Mouse (Mus musculus): ENCODE results near the gene Emc10.

Gene Emc10

GRCm38 (mm10) chr7:44461503-44462217 is 34.7 kb downstream of the Emc10 start:
- peak; percentile 58 for DNase-seq

- DNase-seq: peak; percentile 40
These were observed 35.4 kb downstream of the Emc10 start for GRCm38 (mm10) chr7:44460767-44461502.

GRCm38 (mm10) chr7:44460067-44460466 is 36.3 kb downstream of the Emc10 start:
- peak; percentile 26 for DNase-seq

- DNase-seq: peak; percentile 30
These were observed 40.0 kb downstream of the Emc10 start for GRCm38 (mm10) chr7:44456302-44456701.

- no peak for DNase-seq
These were observed 43.1 kb downstream of the Emc10 start for GRCm38 (mm10) chr7:44453256-44453655.

GRCm38 (mm10) chr7:44446070-44446855 is 50.1 kb downstream of the Emc10 start:
- DNase-seq: peak; percentile 78

- peak; percentile 62 for DNase-seq
These were observed 50.8 kb downstream of the Emc10 start for GRCm38 (mm10) chr7:44445528-44445923.

GRCm38 (mm10) chr7:44444886-44445527 is 51.3 kb downstream of the Emc10 start:
- DNase-seq: peak; percentile 66

- peak; percentile 86 for DNase-seq
These were observed 52.8 kb downstream of the Emc10 start for GRCm38 (mm10) chr7:44443268-44444173.

- peak; percentile 78 for DNase-seq
These were observed 53.9 kb downstream of the Emc10 start for GRCm38 (mm10) chr7:44442407-44442821.

GRCm38 (mm10) chr7:44441648-44442109 is 54.6 kb downstream of the Emc10 start:
- peak; percentile 84 for DNase-seq

- no peak for DNase-seq
These were observed 55.1 kb downstream of the Emc10 start for GRCm38 (mm10) chr7:44441180-44441579.

- DNase-seq: no peak
These were observed 55.9 kb downstream of the Emc10 start for GRCm38 (mm10) chr7:44440479-44440878.

Data from cerebellum, adult 11-12 months (tissue).